Mouse (Mus musculus) regulatory T cell (primary cell): ENCODE results near the gene Serp2.

Source experiments
- in situ Hi-C: fragments of 300-600 bp; cut with MboI, MseI; formaldehyde crosslinking; loops from one replicate; pipeline ENCODE4 v1.15.1; 2025; ENCODE audit warnings: high pct_unique_total_duplicates

The Serp2 gene

GRCm38 (mm10) chr14:76527030-76527719, 29.5 kb downstream of the Serp2 start:
- in situ Hi-C loops = no loop called here

DNA sequence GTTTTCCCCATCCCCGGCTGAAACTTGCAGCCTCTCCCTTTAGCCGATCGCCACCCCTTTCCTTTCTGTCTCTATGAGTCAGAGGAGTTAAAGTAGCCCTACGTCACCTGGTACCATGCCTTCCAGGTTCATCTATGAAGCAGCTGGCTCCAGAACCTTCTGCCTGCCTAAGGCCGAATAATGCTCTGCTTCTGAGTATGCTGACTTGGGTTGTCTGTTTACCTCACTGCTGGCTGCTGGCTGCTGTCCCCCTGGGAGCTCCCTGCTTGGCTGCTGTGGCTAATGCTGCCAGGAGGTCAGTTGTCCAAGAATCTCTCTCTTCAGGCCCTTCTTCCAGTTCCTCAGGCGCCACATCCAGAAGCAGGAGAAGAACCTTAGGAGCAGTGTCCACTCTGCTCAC, 30.2 kb downstream of the Serp2 start:
- in situ Hi-C loops = no loop called here

GRCm38 (mm10) chr14:76523344-76523743, 33.3 kb downstream of the Serp2 start:
- in situ Hi-C loops = no loop called here

- in situ Hi-C loops = no loop called here
Measured at GRCm38 (mm10) chr14:76521308-76521707, 35.4 kb downstream of the Serp2 start.

GRCm38 (mm10) chr14:76520606-76521005, 36.1 kb downstream of the Serp2 start:
- in situ Hi-C loops = no loop called here

DNA sequence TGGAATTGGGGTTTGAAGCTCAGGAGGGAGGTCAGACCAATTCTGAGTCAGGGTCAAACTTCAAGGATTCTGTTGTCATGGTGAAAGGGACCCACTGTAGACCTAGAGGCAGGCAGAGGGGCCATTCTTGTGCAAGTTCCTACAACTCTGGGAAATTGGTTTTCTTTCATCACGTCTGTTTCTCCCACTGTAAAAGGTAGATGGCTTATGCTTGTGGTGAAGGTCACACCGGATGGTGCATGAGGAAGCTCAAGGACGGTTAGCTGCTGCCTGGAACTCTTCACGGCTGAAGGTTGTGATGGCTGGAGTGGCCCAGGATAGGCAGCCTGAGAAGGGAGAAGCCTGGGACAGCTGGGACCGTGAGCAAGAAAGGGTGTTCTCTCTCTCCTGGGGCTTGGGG, 38.5 kb downstream of the Serp2 start:
- in situ Hi-C loops = no loop called here

DNA sequence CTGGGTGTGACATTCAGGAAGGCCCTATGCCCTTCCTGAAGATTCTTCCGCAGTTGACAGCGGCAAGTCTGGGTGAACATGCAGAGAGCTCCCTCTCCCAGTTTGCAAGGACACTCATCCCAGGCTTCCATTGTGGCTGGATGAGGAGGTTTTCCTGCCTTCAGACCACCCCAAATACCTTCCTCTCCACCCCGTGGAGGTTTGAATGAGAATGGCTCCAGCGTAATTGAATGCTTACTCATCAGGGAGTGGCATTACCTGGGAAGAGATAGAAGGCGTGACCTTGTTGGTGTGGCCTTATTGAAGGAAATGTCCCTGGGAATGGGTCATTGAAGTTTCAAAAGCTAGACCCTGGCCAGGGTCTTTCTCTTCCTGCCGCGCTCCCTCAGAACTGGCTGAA, 41.1 kb downstream of the Serp2 start:
- in situ Hi-C loops = no loop called here

- in situ Hi-C loops = no loop called here
Measured at GRCm38 (mm10) chr14:76514050-76514585, 42.6 kb downstream of the Serp2 start.

DNA sequence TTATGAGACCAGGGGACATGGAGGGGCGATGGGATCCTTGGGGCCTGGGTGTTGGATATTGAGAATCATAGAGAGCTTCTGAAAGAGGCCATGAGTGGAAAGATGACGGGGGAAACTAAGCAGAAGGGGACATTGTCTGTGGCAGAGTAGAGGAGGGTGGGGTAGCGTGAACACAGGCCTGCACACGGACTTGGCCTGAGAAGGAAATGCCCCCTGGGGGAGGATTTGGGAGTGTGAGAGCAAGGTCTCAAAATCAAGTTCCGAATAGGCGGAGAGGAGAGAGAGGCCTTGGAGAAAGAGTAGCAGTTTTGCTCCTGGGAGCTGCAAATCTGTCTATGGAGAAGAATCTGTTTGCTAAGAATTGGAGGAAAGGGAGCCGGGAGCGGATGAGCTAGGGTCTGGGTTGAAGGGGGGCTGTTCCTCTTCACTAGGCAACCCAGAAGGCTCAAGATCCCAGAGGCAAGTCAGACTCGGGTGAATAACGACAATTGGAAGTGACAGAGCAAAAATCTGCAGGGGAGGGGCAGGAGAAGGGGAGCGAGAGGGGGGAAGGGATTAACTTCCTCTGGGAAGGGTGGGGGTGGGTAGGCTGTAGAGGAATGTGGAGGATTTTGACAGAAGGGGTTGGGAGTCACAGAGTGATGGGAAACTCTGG, 43.2 kb downstream of the Serp2 start:
- in situ Hi-C loops = no loop called here

GRCm38 (mm10) chr14:76511971-76512370, 44.7 kb downstream of the Serp2 start:
- in situ Hi-C loops = no loop called here

- in situ Hi-C loops = no loop called here
Measured at GRCm38 (mm10) chr14:76508701-76509100, 48.0 kb downstream of the Serp2 start.

GRCm38 (mm10) chr14:76507804-76508500, 48.7 kb downstream of the Serp2 start:
- in situ Hi-C loops = no loop called here

DNA sequence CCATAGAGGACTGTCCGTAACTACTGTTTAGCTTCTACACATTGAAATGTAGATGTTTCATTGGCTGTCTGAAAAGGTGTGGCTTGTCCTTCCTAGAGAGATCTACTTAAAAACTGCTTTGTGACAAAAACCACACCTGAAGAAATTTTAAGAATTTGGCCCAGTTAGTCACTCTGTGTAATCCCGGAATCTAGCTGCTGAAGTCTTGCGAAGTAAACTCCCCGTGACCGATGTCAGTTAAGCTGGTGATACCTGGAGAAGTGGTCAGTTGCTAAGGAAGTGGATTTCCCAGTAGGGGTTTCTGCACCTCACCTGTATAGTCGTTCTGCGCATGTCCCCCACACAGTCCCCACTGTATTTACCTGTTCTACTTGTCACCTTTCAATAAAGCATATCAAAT, 49.3 kb downstream of the Serp2 start:
- in situ Hi-C loops = no loop called here

DNA sequence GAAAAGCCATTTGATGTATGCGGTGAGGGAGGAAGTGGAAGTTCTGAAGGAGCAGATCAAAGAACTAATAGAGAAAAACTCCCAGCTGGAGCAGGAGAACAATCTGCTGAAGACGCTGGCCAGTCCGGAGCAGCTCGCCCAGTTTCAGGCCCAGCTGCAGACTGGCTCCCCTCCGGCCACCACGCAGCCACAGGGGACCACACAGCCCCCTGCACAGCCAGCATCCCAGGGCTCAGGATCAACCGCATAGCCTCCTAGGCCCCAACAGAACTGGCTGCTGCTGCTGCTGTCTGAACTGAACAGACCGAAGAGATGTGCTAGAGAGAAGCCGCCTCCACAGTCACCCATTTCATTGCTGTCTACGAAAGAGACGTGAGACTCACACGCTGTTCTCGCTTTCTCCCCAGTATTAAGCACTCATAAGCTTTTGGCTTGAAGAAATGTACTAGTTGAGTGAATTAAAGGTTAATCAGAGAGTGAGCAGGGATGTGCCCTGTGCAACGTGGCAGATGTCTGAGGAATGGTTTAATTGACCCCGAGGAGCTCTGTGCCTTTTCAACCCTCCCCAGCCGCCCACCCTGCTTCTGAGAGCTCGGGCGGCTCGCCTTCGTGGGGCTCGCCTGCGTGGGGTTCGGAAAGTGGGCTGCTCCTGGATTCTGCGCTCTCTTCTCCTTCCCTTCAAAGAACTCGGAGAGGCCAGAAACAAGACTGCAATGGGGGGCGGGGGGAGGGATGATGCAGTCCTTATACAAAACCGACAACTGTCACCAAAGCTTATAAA, 50.1 kb downstream of the Serp2 start:
- in situ Hi-C loops = no loop called here

- in situ Hi-C loops = no loop called here
Measured at GRCm38 (mm10) chr14:76505439-76506220, 51.1 kb downstream of the Serp2 start.

DNA sequence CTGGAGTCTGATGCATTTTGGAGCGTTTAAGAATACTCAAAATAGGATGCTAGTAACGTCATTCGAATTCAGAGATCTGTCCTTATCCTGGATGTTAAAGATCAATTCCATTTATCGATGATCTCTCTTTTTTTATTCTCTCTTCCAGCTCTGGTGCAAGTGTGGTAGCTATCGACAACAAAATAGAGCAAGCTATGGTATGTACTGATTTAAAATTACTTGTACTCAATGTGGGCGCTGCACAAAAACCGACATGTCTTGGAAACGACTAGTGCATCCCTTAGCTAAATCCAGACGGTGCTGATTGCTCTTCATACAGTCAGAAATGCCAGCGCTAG, 51.6 kb downstream of the Serp2 start:
- in situ Hi-C loops = no loop called here

DNA sequence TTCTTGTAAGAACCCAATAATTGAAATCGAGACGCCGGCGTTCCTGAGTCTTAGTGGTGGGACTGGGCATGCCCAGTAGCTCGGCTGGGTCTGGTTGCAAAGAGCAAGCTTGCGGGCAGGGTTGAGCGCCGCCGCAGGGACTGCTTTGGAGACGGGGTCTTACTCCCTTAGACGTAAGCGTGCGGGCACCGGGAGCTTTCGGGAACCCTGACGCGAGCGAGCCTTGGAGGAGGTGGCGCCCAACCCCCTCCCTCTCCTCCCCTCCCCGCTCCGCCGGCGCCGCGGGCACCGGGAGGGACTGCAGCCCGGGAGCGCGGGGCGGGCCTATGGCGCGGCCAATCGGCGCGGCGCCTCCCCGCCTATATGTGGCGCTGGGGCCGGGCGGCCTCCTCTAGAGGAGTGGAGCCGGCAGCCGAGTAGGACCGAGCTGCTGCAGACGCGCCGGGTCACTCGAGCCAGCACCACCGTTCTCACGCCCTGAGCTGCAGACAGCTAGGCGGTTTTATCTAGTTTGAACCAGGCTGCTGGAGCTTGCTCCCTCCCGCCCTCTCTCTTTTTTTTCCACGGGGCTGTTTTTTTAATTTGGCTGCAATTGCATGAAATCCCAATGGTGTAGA, 52.5 kb downstream of the Serp2 start:
- in situ Hi-C loops = no loop called here

DNA sequence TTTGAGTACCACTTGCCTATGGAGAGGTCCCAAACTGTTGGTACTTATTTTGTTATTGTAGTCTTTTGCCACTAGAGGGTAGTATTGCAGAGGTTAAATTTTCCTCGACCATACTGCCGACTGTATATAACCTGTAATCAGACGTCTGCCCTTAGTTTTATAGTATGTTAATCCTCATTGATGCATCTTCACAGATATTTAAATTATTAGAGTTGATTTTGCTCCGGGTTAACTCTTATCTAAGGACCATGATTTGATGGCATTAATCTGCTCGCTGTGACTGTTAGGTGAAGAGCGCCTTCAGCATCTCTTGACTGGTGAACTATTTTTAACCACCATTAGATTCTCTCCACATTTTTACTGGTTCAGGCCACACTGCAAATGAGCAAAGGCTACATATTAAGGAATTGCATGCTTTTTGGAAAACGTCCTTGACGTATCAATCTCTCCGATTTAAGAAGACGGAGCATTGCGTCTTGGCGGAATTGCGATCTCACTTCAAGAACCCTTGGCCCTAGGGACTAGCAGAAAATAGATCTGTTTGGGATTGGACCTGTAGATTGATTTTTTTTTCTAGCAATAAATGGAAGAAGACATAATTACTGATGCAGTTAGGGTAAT, 53.3 kb downstream of the Serp2 start:
- in situ Hi-C loops = no loop called here

DNA sequence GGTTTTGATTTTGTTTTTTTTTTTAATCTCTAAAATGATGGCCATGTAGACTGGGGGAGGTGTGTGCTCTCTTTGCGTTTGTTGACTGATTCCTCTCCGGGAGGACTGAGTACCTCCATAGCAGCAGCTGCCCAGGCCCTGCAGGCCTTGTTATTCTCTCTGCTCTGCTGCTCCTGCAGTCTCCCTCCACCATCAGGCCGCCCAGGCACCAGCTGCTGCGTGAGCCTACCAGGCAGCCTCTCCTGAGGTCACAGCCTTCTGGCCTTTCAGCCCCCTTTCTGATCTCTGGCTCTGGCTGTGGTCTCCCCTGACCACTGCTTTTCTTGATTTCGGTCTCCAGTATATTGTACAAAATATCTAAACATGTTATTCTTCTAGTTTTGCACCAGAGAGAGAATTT, 56.7 kb downstream of the Serp2 start:
- in situ Hi-C loops = no loop called here

- in situ Hi-C loops = no loop called here
Measured at GRCm38 (mm10) chr14:76499492-76499891, 57.2 kb downstream of the Serp2 start.
